Mouse (Mus musculus) liver, embryonic 11.5 days (tissue): ENCODE data around the gene Ppm1m. TPM values are rescaled to one million over a fixed set of nuclear protein-coding genes. Genes with fewer than 3 reads are reported as not detected.

Experiments
- ATAC-seq: fragments of 200-750 bp; cut with Nextera tagmentation; replicated peaks from 2 replicates; pipeline ENCODE4 v1.8.0; 2017; ENCODE audit warnings: moderate number of reproducible peaks, mild to moderate bottlenecking, moderate TSS enrichment, moderate library complexity; ENCODE audit not compliant: low FRiP score
- DNase-seq: peaks from one replicate; pipeline ENCODE4 v3.0.0-alpha.2; 2017; ENCODE audit warnings: low spot score
- H3K27ac ChIP-seq: fragments of 300-500 bp; sonication (generic); 2 replicates; pipeline ENCODE4 v1.5.1; 2014; ENCODE audit warnings: mild to moderate bottlenecking, low read depth, low read length, control low read depth
- H3K27me3 ChIP-seq: fragments of 300-500 bp; sonication (generic); replicated peaks from 2 replicates; pipeline ENCODE4 v1.6.1; 2014; ENCODE audit warnings: low read length, mixed read lengths; ENCODE audit not compliant: control insufficient read depth, insufficient read depth
- H3K36me3 ChIP-seq: fragments of 300-500 bp; sonication (generic); 2 replicates; pipeline ENCODE4 v1.6.1; 2014; ENCODE audit warnings: mild to moderate bottlenecking, low read length, moderate library complexity, mixed read lengths; ENCODE audit not compliant: control insufficient read depth, insufficient read depth
- H3K4me1 ChIP-seq: fragments of 300-500 bp; sonication (generic); replicated peaks from 2 replicates; pipeline ENCODE4 v1.6.1; 2014; ENCODE audit warnings: low read length, mixed read lengths; ENCODE audit not compliant: control insufficient read depth, insufficient read depth
- H3K4me2 ChIP-seq: fragments of 300-500 bp; sonication (generic); 2 replicates; pipeline ENCODE4 v1.6.1; 2014; ENCODE audit warnings: mild to moderate bottlenecking, control low read depth, moderate library complexity
- H3K4me3 ChIP-seq: fragments of 300-500 bp; sonication (generic); 2 replicates; pipeline ENCODE4 v1.5.1; 2014; ENCODE audit warnings: low read depth, low read length, control low read depth
- H3K9ac ChIP-seq: fragments of 300-500 bp; sonication (generic); 2 replicates; pipeline ENCODE4 v1.6.1; 2014; ENCODE audit warnings: low read depth, low read length, control low read depth
- H3K9me3 ChIP-seq: fragments of 300-500 bp; sonication (generic); 2 replicates; pipeline ENCODE4 v1.6.1; 2016; ENCODE audit warnings: low read length, inconsistent platforms, mixed read lengths; ENCODE audit not compliant: control insufficient read depth
- WGBS: fragments of 180-500 bp; shearing (Covaris S2); extraction: QIAGEN DNeasy Blood & Tissue Kit; methylation state at CpG from one replicate; pipeline ENCODE4 v1.1.7; 2014; 5-methylcytosine and 5-hydroxymethylcytosine counted together
- polyA plus RNA-seq: library from polyadenylated mRNA; unstranded; fragments of >200 nt; fragmentation: Nextera tagmentation; extraction: Ambion mirVana; gene quantifications from 2 replicates; pipeline ENCODE4 v1.2.1, GENCODE M21; 2014

Ppm1m gene
- polyA plus RNA-seq, 1 experiment from 2014 or later = 25.3 TPM

DNA sequence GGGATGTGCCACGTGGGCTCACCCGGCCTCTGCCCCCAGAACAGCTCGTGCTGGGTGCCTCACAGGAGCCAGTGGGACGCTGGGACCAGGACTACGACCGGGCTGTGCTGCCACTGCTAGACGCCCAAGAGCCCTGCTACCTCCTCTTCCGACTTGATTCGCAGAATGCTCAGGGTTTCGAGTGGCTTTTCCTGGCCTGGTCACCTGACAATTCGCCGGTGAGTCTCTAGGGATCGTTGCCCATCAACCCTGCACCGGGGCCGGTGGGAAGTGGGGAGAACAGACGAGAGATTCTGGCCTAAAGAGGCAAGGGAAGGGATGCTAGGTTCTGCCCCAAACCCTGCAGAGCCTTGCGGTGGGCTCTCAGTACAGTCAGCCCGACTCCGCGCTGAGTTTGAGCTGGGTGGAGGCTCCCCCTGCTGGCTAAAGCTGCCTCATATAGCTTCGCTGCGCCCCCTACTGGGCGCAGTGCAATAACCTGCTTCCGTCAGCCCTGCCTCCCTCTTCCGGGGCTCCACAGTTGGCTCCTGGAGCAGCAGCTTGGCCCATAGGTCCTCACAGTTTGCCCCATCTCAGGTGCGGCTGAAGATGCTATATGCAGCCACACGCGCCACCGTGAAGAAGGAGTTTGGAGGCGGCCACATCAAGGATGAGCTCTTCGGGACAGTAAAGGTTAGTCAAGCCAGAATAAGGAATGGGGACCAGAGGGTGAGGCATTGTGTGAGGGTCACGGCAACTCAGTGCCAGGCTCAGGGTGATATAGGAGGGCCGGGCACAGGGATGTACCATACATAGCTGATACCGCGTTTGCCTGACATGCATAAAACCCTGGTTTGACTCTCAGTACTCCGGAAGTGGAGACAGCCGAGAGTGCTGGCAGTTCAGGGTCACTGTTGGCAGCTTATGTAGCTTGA, 12.4 kb upstream of the Ppm1m start:
- Histone ChIP-seq H3K36me3 (peaks cover 15% of the 10 kb centered on the region; the same call in 1 of the 2 replicates), H3K4me1 (0 out of 2 replicates have a peak, but pooled peaks cover 5% of the 10 kb centered on the region), H3K27ac (no peak overlapping the region), H3K9ac (peak overlapping the region; percentile 39; the same call in 1 of the 2 replicates), H3K4me3 (peak overlapping the region; percentile 25; the same call in 1 of the 2 replicates), H3K27me3 (no peaks in the 10 kb centered on the region), H3K4me2 (peak overlapping the region; percentile 60), H3K9me3 (no peaks in the 10 kb centered on the region)
- DNase-seq (peak; percentile 84), ATAC-seq (peak; percentile 79)
- 32% methylated on average over 37 of the region's 37 CpGs for WGBS

DNA sequence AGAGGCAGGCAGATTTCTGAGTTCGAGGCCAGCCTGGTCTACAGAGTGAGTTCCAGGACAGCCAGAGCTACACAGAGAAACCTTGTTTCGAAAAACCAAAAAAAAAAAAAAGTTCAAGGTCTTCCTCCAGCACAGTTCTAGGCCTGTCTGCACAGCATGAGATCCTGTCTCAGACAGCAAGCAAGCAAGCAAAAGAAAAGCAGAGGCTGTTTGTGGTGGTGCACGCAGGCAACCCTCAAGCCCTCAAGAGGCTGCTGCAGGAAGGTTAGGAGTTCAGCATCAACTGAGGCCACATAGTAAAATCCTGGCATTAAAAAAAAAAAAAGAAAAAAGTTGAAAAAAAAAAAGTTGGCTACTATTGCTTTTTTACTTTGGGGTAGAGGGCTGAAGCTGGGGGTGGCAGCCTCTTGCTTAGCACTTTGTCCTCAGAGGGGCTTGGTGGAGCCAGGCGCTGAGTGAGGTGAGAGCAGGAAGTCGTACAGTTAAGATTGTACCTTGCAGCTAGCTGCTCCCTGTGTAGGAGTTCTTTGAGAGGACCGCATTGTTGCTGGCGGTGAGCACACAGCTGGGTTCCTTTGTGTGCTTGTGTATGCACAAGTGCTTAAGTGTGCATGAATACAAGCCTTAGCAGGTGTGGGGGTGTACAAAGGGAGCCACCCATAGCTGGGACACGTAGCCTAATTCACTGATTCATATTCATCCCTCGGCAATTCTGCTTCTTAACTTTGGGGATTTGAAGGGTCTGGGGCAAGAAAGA, 11.5 kb upstream of the Ppm1m start:
- DNase-seq = no peak

DNA sequence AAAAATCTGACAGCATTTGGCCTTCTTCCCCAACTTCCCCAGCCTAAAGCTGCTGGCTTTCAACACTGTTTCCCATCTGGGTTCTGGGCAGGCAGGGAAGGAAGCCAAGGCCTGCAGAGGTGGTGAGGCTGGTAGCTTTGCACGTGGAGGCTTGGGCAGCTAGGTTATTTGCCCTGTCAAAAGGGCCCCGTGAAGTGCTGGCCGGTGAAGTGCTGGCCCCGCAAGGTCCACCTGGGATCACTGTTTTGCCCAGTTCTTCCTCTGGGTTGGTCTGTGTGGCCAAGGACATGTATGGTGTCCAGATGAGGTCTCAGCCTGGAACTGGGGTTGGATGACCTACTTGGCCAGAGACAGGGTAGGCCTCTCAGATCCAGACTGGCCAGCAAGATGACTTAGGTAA, 10.4 kb upstream of the Ppm1m start:
- Histone ChIP-seq H3K4me3 (no peak overlapping the region), H3K27me3 (no peaks in the 10 kb centered on the region), H3K4me1 (0 out of 2 replicates have a peak, but pooled peaks cover 5% of the 10 kb centered on the region), H3K9ac (no peak overlapping the region), H3K9me3 (no peaks in the 10 kb centered on the region), H3K27ac (no peak overlapping the region), H3K36me3 (peaks cover 14% of the 10 kb centered on the region; the same call in 1 of the 2 replicates), H3K4me2 (no peak overlapping the region)
- WGBS = 87% methylated on average over 4 of the region's 4 CpGs
- ATAC-seq = no peak
- DNase-seq = no peak

More for the DNA sequence above, 11.5 kb upstream of the Ppm1m start:
- no peak overlapping the region for H3K27ac ChIP-seq
- no peak overlapping the region for H3K4me3 ChIP-seq
- no peaks in the 10 kb centered on the region for H3K27me3 ChIP-seq
- H3K4me1 ChIP-seq = 0 out of 2 replicates have a peak, but pooled peaks cover 5% of the 10 kb centered on the region
- H3K36me3 ChIP-seq = peaks cover 15% of the 10 kb centered on the region; the same call in 1 of the 2 replicates
- 67% methylated on average over 9 of the region's 9 CpGs for WGBS
- peak overlapping the region; percentile 60 for H3K4me2 ChIP-seq
- no peak for ATAC-seq
- no peaks in the 10 kb centered on the region for H3K9me3 ChIP-seq
- peak overlapping the region; percentile 39; the same call in 1 of the 2 replicates for H3K9ac ChIP-seq

DNA sequence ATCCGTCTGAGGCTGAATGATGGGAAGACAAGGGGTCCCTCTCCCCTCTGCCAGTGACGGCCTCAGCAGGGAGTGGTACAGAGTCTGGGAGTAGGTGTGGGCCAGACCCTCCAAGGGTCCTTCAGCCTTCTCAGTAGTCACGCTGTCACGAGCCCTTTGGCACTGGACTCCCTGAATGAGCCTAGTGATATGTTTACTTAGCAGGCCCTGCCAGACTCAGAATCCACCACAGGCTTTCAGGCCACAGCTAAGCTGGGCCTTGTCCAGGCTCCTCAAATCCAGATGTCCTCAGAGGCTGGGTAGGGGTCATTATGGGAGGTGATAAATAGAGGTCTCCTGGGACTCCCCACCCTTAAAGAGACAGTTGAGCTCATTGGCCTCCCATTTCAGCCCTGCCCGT, 8.6 kb upstream of the Ppm1m start:
- H3K27me3 ChIP-seq = no peaks in the 10 kb centered on the region
- 87% methylated on average over 5 of the region's 5 CpGs for WGBS
- ATAC-seq (no peak), DNase-seq (no peak)
- no peak overlapping the region for H3K4me3 ChIP-seq
- H3K36me3 ChIP-seq = peaks cover 5% of the 10 kb centered on the region; the same call in 1 of the 2 replicates
- H3K27ac ChIP-seq = no peak overlapping the region
- no peak overlapping the region for H3K9ac ChIP-seq
- H3K4me2 ChIP-seq = no peak overlapping the region
- peaks cover 21% of the 10 kb centered on the region for H3K4me1 ChIP-seq
- no peaks in the 10 kb centered on the region for H3K9me3 ChIP-seq

DNA sequence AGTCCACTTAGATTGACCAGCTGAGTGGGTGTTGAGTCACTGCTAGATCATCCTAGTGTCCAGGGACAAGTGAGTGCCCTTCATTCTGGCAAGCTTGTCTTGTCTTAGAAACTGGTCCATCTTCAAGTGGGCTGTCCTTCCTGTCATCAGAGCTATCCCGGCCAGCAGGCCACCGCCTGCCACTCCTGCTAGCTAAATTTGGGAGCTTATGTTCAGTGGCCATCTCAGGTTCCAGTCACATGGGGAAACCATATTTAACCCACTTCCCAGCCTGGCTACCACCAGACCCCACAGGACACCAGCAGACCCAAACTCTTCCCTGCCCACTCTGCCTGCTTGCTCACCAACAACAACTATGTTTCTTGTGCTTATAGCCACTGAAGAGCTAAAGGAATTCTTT, 7.0 kb upstream of the Ppm1m start:
- Histone ChIP-seq H3K4me2 (no peak overlapping the region), H3K4me1 (peaks cover 22% of the 10 kb centered on the region), H3K36me3 (peaks cover 3% of the 10 kb centered on the region; the same call in 1 of the 2 replicates), H3K9me3 (no peaks in the 10 kb centered on the region), H3K4me3 (no peak overlapping the region), H3K9ac (no peak overlapping the region), H3K27ac (no peak overlapping the region), H3K27me3 (no peaks in the 10 kb centered on the region)
- DNase-seq (no peak), ATAC-seq (no peak)
- WGBS = 79% methylated on average over 2 of the region's 2 CpGs

DNA sequence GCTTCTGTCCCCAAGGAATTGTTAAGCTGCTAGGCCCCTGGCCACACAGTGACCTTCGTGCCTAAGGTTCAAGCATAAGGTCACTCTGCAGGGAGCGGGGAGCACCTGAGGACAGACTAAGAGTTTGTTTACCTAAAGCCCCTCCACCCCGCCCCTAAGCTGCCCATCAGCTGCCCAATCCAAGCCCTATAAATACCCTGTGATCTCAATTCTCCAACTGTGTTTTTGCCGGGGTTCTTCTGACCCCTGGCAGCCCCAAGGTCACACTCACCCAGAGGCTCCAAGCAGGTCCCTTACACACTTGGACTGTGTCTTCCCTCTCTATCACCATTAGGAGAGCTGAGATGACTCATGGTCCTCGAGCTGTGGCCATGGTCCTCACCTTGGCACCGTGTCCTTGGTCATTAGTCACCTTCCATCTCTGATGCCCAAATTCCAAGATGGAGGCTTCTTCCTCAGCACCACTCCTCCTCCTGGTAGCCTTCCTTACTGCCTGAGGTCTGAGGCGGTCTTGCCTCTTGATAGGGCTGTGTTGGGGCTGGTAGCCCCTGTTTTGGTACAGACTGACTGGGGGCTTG, 6.3 kb upstream of the Ppm1m start:
- peaks cover 3% of the 10 kb centered on the region; the same call in 1 of the 2 replicates for H3K36me3 ChIP-seq
- DNase-seq = no peak
- H3K27ac ChIP-seq = no peak overlapping the region
- H3K4me1 ChIP-seq = peaks cover 20% of the 10 kb centered on the region
- WGBS = 78% methylated on average over 7 of the region's 7 CpGs
- no peak overlapping the region for H3K9ac ChIP-seq
- H3K4me3 ChIP-seq = no peak overlapping the region
- no peak overlapping the region for H3K4me2 ChIP-seq
- no peak for ATAC-seq
- no peaks in the 10 kb centered on the region for H3K27me3 ChIP-seq
- H3K9me3 ChIP-seq = no peaks in the 10 kb centered on the region

DNA sequence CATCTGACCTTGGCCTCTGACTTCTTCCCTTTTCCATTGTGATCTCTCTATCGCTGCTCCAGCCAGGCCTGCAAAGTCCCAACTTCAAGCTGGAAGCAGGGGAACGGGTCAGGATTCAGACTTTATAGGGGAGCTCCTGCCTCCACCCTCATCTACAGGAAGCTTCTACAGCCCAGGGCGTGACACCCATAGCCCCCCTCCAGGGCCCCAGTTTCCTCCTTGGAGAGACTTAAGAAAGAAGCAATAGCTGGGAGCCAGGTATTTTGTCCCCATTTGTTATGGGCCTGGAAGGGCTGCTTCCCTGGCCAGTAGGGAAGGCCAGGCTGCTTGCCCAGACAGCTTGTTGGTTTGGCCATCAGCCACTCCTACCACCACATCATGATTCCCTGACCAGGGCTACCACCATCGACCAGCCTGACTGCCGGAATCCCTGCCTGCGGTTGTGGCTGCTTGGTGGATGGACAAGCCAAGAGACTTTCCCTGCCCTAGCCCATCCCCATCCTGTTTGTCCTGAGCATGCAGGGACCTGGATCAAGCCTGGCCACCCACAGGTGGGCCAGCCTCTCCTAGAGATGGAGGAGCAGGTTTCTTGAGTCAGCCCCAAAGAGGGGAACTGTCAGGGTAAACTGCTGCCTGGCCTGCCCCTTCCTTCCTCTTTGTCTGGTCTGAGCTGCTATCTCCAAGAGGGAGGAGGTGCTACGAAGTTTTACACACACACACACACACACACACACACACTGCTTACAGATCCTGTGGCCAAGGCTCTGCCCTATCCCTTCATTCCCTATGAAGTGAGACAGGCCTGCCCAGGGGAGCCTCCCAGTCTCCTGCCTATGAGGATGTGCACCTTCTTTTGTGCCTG, 4.7 kb upstream of the Ppm1m start:
- Histone ChIP-seq H3K27me3 (no peaks in the 10 kb centered on the region), H3K27ac (peak overlapping the region; percentile 62; the same call in 1 of the 2 replicates), H3K4me2 (peak overlapping the region; percentile 92), H3K9ac (peak overlapping the region; percentile 48), H3K9me3 (no peaks in the 10 kb centered on the region), H3K4me1 (peaks cover 28% of the 10 kb centered on the region), H3K36me3 (peaks cover 3% of the 10 kb centered on the region; the same call in 1 of the 2 replicates), H3K4me3 (peak overlapping the region; percentile 73)
- no peak for DNase-seq
- no peak for ATAC-seq
- WGBS = 47% methylated on average over 7 of the region's 7 CpGs
